Mouse (Mus musculus): ENCODE results near the gene Sash1. TPM values are rescaled to one million over a fixed set of nuclear protein-coding genes. Genes with fewer than 3 reads are reported as not detected.

Sash1 gene
- polyA plus RNA-seq, 1 experiment from 2014 or later = 5.5 TPM

DNA sequence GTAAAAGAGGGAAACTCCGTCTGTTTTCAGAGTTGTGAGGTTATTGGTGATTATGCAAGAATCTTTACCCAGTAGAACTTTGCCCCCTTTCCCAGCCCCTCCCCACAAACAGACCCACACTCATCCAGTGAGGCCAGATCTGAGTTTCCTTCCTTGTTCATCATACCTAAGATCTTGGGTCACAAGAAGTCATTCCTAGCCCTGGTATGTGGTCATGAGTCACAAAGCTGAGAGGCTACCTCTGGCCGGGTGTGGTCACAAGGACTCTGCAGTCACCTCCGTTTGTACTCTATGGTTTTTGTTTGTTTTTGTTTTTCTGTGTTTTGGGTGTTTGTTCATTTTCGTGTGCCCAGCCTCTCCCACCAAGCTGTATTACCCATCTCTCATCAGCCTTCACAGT is 4.6 kb upstream of the Sash1 start:
- no peaks in the 10 kb centered on the region for H3K4me1 ChIP-seq (replicated peaks; ENCODE audit: insufficient read depth, low read length)
- H3K9ac ChIP-seq (ENCODE audit: low read depth, low read length) = no peak overlapping the region
- H3K9me3 ChIP-seq (replicated peaks; ENCODE audit: low read length) = no peaks in the 10 kb centered on the region
- H3K4me2 ChIP-seq (ENCODE audit: low read length) = no peak overlapping the region
- ATAC-seq (replicated peaks; ENCODE audit: low FRiP score, low read depth) (no peak), DNase-seq (ENCODE audit: low spot score) (no peak)
- H3K36me3 ChIP-seq (ENCODE audit: insufficient read depth, low read length) = no peaks in the 10 kb centered on the region
- H3K27me3 ChIP-seq (ENCODE audit: insufficient read depth, low read length) = no peaks in the 10 kb centered on the region
- H3K4me3 ChIP-seq (replicated peaks; ENCODE audit: low read depth, low read length) = no peak overlapping the region
- WGBS = 77% methylated on average over 4 of the region's 4 CpGs
- no peak for TF ChIP-seq CTCF (IDR thresholded peaks at IDR 0.05; ENCODE audit: low read depth)
- no peak overlapping the region for H3K27ac ChIP-seq

DNA sequence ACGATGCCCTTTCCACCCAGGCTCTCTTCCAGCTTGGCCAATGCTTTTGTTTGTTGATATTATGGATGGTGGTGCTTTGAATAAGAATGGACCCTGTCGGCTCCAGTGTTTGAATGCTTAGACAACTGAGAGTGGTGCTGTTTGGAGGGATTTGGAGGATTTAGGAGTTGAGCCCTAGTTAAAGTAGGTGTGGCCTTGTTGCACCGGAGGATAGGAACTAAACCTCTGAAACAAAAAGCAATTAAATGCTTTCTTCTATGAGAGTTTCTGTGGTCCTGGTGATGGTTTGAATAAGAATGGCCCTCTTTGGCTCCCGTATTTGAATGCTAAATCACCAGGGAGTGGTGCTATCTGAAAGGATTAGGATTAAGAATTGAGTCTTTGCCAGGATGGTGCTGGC is 3.5 kb upstream of the Sash1 start:
- ATAC-seq (replicated peaks; ENCODE audit: low FRiP score, low read depth) (no peak), DNase-seq (ENCODE audit: low spot score) (no peak)
- WGBS = 77% methylated on average over 4 of the region's 4 CpGs
- H3K27ac ChIP-seq = no peak overlapping the region
- 0 out of 2 replicates have a peak, but pooled peaks cover 2% of the 10 kb centered on the region for H3K4me1 ChIP-seq (replicated peaks; ENCODE audit: insufficient read depth, low read length)
- no peak overlapping the region for H3K4me2 ChIP-seq (ENCODE audit: low read length)
- no peaks in the 10 kb centered on the region for H3K36me3 ChIP-seq (ENCODE audit: insufficient read depth, low read length)
- no peaks in the 10 kb centered on the region for H3K27me3 ChIP-seq (ENCODE audit: insufficient read depth, low read length)
- H3K4me3 ChIP-seq (replicated peaks; ENCODE audit: low read depth, low read length) = no peak overlapping the region
- no peak overlapping the region for H3K9ac ChIP-seq (ENCODE audit: low read depth, low read length)
- no peak for TF ChIP-seq CTCF (IDR thresholded peaks at IDR 0.05; ENCODE audit: low read depth)
- no peaks in the 10 kb centered on the region for H3K9me3 ChIP-seq (replicated peaks; ENCODE audit: low read length)

DNA sequence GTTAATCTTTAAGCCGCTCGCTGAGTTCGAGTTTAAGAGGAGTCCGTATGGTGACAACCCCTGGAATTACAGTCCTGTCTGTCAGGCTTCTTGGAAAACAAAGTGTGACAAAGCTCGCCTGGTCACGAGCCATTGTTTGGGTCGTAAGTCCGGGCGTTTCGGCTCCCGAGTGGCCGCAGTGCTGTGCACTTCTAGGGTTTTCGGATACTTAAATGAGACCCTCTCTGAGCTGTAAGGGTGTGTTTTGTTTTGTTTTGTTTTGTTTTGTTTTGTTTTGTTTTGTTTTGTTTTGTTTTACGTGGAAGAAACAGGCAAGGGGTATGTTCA is 621 bp upstream of the Sash1 start:
- Histone ChIP-seq H3K4me1 (replicated peaks; ENCODE audit: insufficient read depth, low read length) (peaks cover 12% of the 10 kb centered on the region; the same call in 1 of the 2 replicates), H3K4me2 (ENCODE audit: low read length) (peak overlapping the region; percentile 74), H3K9me3 (replicated peaks; ENCODE audit: low read length) (no peaks in the 10 kb centered on the region), H3K27me3 (ENCODE audit: insufficient read depth, low read length) (no peaks in the 10 kb centered on the region), H3K9ac (ENCODE audit: low read depth, low read length) (peak overlapping the region; percentile 84), H3K36me3 (ENCODE audit: insufficient read depth, low read length) (no peaks in the 10 kb centered on the region), H3K27ac (peak overlapping the region; percentile 98), H3K4me3 (replicated peaks; ENCODE audit: low read depth, low read length) (peak overlapping the region; percentile 74)
- no peak for TF ChIP-seq CTCF (IDR thresholded peaks at IDR 0.05; ENCODE audit: low read depth)
- ATAC-seq (replicated peaks; ENCODE audit: low FRiP score, low read depth) = no peak; the same call in 1 of the 2 replicates
- no peak for DNase-seq (ENCODE audit: low spot score)
- under 1% methylated on average over 14 of the region's 14 CpGs for WGBS

DNA sequence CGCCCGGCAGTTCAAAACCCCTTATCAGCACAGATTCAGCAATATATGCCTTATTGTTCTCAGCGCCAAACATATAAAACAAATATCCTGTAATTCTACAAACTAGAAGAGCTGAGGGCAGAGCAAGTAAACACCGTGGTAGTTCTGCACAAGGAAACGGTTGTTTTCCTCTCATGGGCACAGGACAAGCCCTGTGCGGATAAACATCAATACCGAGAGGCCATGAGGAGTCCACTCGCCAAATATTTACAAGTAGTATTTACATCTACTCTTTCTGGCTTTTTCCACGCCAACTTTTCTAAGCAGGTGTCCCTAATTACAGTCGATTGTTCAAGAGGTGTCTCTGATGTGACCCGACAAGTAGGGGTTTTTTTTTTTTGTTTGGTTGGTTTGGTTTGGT is 669 bp downstream of the Sash1 start:
- TF ChIP-seq CTCF (IDR thresholded peaks at IDR 0.05; ENCODE audit: low read depth) = no peak
- Histone ChIP-seq H3K9me3 (replicated peaks; ENCODE audit: low read length) (no peaks in the 10 kb centered on the region), H3K4me2 (ENCODE audit: low read length) (peak overlapping the region; percentile 74), H3K27me3 (ENCODE audit: insufficient read depth, low read length) (no peaks in the 10 kb centered on the region), H3K4me1 (replicated peaks; ENCODE audit: insufficient read depth, low read length) (peaks cover 12% of the 10 kb centered on the region; the same call in 1 of the 2 replicates), H3K27ac (peak overlapping the region; percentile 98), H3K36me3 (ENCODE audit: insufficient read depth, low read length) (no peaks in the 10 kb centered on the region), H3K4me3 (replicated peaks; ENCODE audit: low read depth, low read length) (peak overlapping the region; percentile 74), H3K9ac (ENCODE audit: low read depth, low read length) (peak overlapping the region; percentile 84)
- no peak for DNase-seq (ENCODE audit: low spot score)
- 3% methylated on average over 11 of the region's 11 CpGs for whole genome bisulfite sequencing
- ATAC-seq (replicated peaks; ENCODE audit: low FRiP score, low read depth) = no peak

DNA sequence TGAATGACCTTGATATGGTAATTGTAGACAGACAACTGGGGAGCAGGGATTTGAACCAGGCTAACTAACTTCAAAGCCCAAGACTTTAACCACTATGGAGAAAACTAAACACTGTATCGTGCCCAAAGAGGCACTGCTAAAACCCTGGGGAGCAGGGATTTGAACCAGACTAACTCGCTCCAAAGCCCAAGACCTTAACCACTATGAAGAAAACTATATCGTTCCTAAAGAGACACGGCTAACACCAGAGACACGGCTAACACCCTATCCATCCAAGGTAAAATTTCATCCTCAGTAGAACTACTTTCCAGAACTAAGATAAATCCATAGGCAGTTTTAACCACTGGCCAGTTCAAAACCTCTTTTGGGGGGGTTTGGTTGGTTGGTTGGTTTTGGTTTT is 1.3 kb downstream of the Sash1 start:
- ATAC-seq (replicated peaks; ENCODE audit: low FRiP score, low read depth) (no peak), DNase-seq (ENCODE audit: low spot score) (no peak)
- no peak overlapping the region for H3K27ac ChIP-seq
- H3K4me2 ChIP-seq (ENCODE audit: low read length) = peak overlapping the region; percentile 74
- H3K36me3 ChIP-seq (ENCODE audit: insufficient read depth, low read length) = no peaks in the 10 kb centered on the region
- H3K27me3 ChIP-seq (ENCODE audit: insufficient read depth, low read length) = no peaks in the 10 kb centered on the region
- WGBS = 59% methylated on average over 5 of the region's 5 CpGs
- H3K9ac ChIP-seq (ENCODE audit: low read depth, low read length) = no peak overlapping the region
- H3K4me1 ChIP-seq (replicated peaks; ENCODE audit: insufficient read depth, low read length) = peaks cover 12% of the 10 kb centered on the region; the same call in 1 of the 2 replicates
- H3K9me3 ChIP-seq (replicated peaks; ENCODE audit: low read length) = no peaks in the 10 kb centered on the region
- no peak for TF ChIP-seq CTCF (IDR thresholded peaks at IDR 0.05; ENCODE audit: low read depth)
- peak overlapping the region; percentile 74 for H3K4me3 ChIP-seq (replicated peaks; ENCODE audit: low read depth, low read length)

DNA sequence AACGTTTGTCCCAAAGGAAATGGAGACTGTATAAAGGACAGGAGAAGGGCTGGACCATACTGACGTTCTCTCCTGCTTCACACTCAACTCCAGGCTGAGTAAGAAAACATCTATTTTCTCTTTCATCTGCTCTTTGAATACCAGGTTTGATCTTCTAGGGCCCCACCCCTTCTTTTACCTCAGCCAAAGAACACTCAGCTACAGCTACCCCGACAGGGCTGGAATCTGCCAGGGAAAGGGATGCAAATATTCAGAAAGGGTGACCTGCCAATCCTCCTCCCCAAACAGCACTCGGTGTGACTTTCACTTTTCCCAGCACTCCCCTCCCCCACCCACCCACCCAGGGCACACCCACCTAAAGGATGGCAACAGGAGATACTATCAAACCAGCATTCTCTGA is 2.2 kb downstream of the Sash1 start:
- 9% methylated on average over 4 of the region's 4 CpGs for WGBS
- peak overlapping the region; percentile 74 for H3K4me2 ChIP-seq (ENCODE audit: low read length)
- no peaks in the 10 kb centered on the region for H3K27me3 ChIP-seq (ENCODE audit: insufficient read depth, low read length)
- no peak for TF ChIP-seq CTCF (IDR thresholded peaks at IDR 0.05; ENCODE audit: low read depth)
- H3K27ac ChIP-seq = no peak overlapping the region
- H3K9me3 ChIP-seq (replicated peaks; ENCODE audit: low read length) = no peaks in the 10 kb centered on the region
- peaks cover 12% of the 10 kb centered on the region; the same call in 1 of the 2 replicates for H3K4me1 ChIP-seq (replicated peaks; ENCODE audit: insufficient read depth, low read length)
- no peak overlapping the region; the same call in 1 of the 2 replicates for H3K4me3 ChIP-seq (replicated peaks; ENCODE audit: low read depth, low read length)
- no peak for ATAC-seq (replicated peaks; ENCODE audit: low FRiP score, low read depth)
- DNase-seq (ENCODE audit: low spot score) = no peak
- H3K9ac ChIP-seq (ENCODE audit: low read depth, low read length) = 0 out of 2 replicates have a peak overlapping the region, but pooled peaks have one; percentile 13
- no peaks in the 10 kb centered on the region for H3K36me3 ChIP-seq (ENCODE audit: insufficient read depth, low read length)

DNA sequence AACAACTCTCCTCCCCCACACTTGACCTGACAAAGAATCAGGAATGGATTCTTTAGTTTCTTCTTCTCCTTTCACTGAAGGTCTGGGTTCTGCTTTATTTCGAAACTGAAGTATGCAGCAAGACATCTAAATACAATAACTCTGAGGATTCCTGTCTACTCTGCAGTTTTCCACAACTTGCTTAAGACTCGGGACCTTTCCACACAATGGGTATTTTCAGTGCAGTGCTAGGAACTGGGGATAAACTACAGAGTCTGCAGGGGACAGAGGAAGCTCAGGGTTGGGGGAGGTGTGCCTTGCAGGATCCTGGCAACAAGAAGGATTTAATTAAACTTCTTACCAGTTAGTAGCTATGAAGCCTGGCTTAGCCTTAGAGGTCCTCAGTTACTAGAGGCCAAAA is 4.1 kb downstream of the Sash1 start:
- DNase-seq (ENCODE audit: low spot score) (no peak), ATAC-seq (replicated peaks; ENCODE audit: low FRiP score, low read depth) (no peak)
- H3K4me1 ChIP-seq (replicated peaks; ENCODE audit: insufficient read depth, low read length) = peaks cover 12% of the 10 kb centered on the region; the same call in 1 of the 2 replicates
- no peak for TF ChIP-seq CTCF (IDR thresholded peaks at IDR 0.05; ENCODE audit: low read depth)
- H3K9me3 ChIP-seq (replicated peaks; ENCODE audit: low read length) = no peaks in the 10 kb centered on the region
- 34% methylated on average over 2 of the region's 2 CpGs for WGBS
- H3K9ac ChIP-seq (ENCODE audit: low read depth, low read length) = no peak overlapping the region
- no peaks in the 10 kb centered on the region for H3K27me3 ChIP-seq (ENCODE audit: insufficient read depth, low read length)
- no peak overlapping the region for H3K27ac ChIP-seq
- H3K36me3 ChIP-seq (ENCODE audit: insufficient read depth, low read length) = no peaks in the 10 kb centered on the region
- H3K4me3 ChIP-seq (replicated peaks; ENCODE audit: low read depth, low read length) = no peak overlapping the region
- H3K4me2 ChIP-seq (ENCODE audit: low read length) = no peak overlapping the region

Measured in kidney, postnatal 0 days (tissue).